10 mouse cellular contexts compared by ENCODE assay signal in the genomic region with DNA sequence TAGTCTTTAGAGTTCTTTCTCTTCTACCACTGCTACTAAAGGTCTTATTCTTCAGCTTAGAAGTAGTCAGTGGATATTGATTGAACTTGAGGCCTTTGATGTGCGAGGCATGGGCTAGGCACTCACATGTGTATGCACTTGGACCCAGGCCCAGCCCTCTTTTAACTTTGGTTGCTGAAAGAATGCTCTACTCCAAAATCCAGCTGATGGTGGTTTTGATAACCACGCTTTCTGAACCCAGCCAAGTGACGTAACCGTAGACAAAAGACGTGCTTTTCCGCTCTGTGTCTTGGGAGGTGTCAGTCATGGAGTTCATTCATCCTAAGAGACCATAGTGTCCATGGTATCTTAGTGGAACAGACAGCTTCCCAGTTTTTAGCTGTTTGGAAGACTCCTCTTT. TPM values are rescaled to one million over a fixed set of nuclear protein-coding genes. Genes with fewer than 3 reads are reported as not detected.
DNase-seq lines count a peak whose midpoint lies in the region; ATAC-seq and TF ChIP-seq lines count a peak whose summit lies in the region.
"Had no signal": no experiment of that assay in that cellular context is flagged by ENCODE, and none has a peak within 500 bp of the region (broad histone marks: within the 10 kb centered on the region; RNA-seq: fewer than 3 reads in every experiment).

No protein-coding gene starts in this region.

- intact Hi-C loops in heart, adult 2 months (cut with DNase I): no loop called here
- intact Hi-C loops in heart, postnatal 36 days (cut with DNase I): no loop called here

- H3K79me2 ChIP-seq in heart, adult 2 months (replicated peaks; ENCODE audit: control insufficient read depth, insufficient read depth, low read length): peaks cover 4% of the 10 kb centered on the region; the same call in 1 of the 2 replicates

- peak; percentile 12; the same call in 1 of the 2 replicates for ATAC-seq in lung, embryonic 15.5 days (ENCODE audit: borderline replicate concordance, extremely low read depth, low FRiP score, low TSS enrichment)
- peak; percentile 16; the same call in 1 of the 2 replicates for ATAC-seq in common myeloid progenitor, adult 5-6 weeks (replicated peaks; ENCODE audit: low read depth, poor library complexity, severe bottlenecking)
- ATAC-seq: midbrain, embryonic 13.5 days had no signal

- peaks cover 23% of the 10 kb centered on the region for H3K36me3 ChIP-seq in heart, adult 2 months (ENCODE audit: control insufficient read depth, insufficient read depth, low read length)
- no peaks in the 10 kb centered on the region for H3K36me3 ChIP-seq in lung, embryonic 15.5 days
- H3K36me3 ChIP-seq: midbrain, embryonic 13.5 days had no signal

- 42% methylated on average over 6 of the region's 6 CpGs for WGBS in heart, adult 2 months
- 35% methylated on average over 6 of the region's 6 CpGs for WGBS in lung, embryonic 15.5 days

- H3K9me3 ChIP-seq in lung, embryonic 15.5 days: no peaks in the 10 kb centered on the region
- H3K9me3 ChIP-seq: midbrain, embryonic 13.5 days had no signal

- TF ChIP-seq POLR2A in heart, adult 2 months (IDR thresholded peaks at IDR 0.05; ENCODE audit: insufficient read depth, low read depth, low read length): no peak

- no peak for TF ChIP-seq EP300 in heart, adult 2 months (IDR thresholded peaks at IDR 0.05; ENCODE audit: insufficient read depth, low read depth, low read length)

- peaks cover 39% of the 10 kb centered on the region for H3K4me1 ChIP-seq in heart, adult 2 months (ENCODE audit: control insufficient read depth, insufficient read depth, low read length)
- H3K4me1 ChIP-seq in lung, embryonic 15.5 days: peaks cover 72% of the 10 kb centered on the region

- no peak overlapping the region for H3K4me2 ChIP-seq in lung, embryonic 15.5 days
- H3K4me2 ChIP-seq: midbrain, embryonic 13.5 days had no signal

- DNase-seq in heart, adult 2 months: no peak
- no peak for DNase-seq in heart, postnatal 36 days
- DNase-seq in lung, postnatal 4 days: no peak
- DNase-seq in naive thymus-derived CD4-positive, alpha-beta T cell, adult 2 months (ENCODE audit: low read depth): peak; percentile 54
- no peak for DNase-seq in embryo, embryonic 10 days (ENCODE audit: low spot score)
- DNase-seq in adrenal gland, adult 8-10 months: no peak
- DNase-seq: cerebellum, adult 11-12 months had no signal

- H3K9ac ChIP-seq in heart, adult 2 months (ENCODE audit: low read depth, low read length): no peak overlapping the region
- no peak overlapping the region for H3K9ac ChIP-seq in lung, embryonic 15.5 days
- H3K9ac ChIP-seq: midbrain, embryonic 13.5 days had no signal

- no peak overlapping the region for H3K4me3 ChIP-seq in heart, adult 2 months
- H3K4me3 ChIP-seq in lung, embryonic 15.5 days: no peak overlapping the region
- H3K4me3 ChIP-seq: midbrain, embryonic 13.5 days had no signal

- H3K27ac ChIP-seq in heart, adult 2 months: peak overlapping the region; percentile 32
- H3K27ac ChIP-seq in lung, embryonic 15.5 days: peak overlapping the region; percentile 71; the same call in 1 of the 2 replicates
- H3K27ac ChIP-seq: midbrain, embryonic 13.5 days had no signal

- TF ChIP-seq CTCF in heart, adult 2 months (IDR thresholded peaks at IDR 0.05): no peak

- no peaks in the 10 kb centered on the region for H3K27me3 ChIP-seq in heart, adult 2 months (ENCODE audit: control insufficient read depth, insufficient read depth, low read length)
- no peaks in the 10 kb centered on the region for H3K27me3 ChIP-seq in lung, embryonic 15.5 days
- H3K27me3 ChIP-seq: midbrain, embryonic 13.5 days had no signal

RNA-seq across cellular contexts. Expression of a gene that starts 57.9 kb away (rescaled TPM):
- total RNA-seq in heart, adult 2 months (2021): 10 to 100 TPM; 22.0 to 22.1 TPM
- polyA plus RNA-seq in heart, adult 2 months (2012; rRNA removed): 18.5 and 20.6 TPM in 2 replicates
- 10 to 100 TPM; 23.4 to 28.4 TPM for total RNA-seq in heart, postnatal 36 days (2021)
- 6.3 and 6.6 TPM in 2 replicates for polyA plus RNA-seq in lung, embryonic 15.5 days (2015; fragmentation: Nextera tagmentation; extraction: Ambion mirVana)
- 6.2 and 9.5 TPM in 2 replicates for total RNA-seq in common myeloid progenitor, adult 5-6 weeks (2017)
- total RNA-seq in adrenal gland, adult 8-10 months (2022): 10 to 100 TPM; 31.6 to 39.9 (median 37.2) TPM
